Mouse (Mus musculus) MEL (cell line): Measurements from ENCODE around the gene Gzmc. TPM values are rescaled to one million over a fixed set of nuclear protein-coding genes. Genes with fewer than 3 reads are reported as not detected.

ENCODE experiments used
- DNase-seq: peaks from one replicate; pipeline ENCODE4 v3.0.0; 2011; ENCODE audit warnings: low read depth, low spot score
- H3K27ac ChIP-seq: 2 replicates; pipeline ENCODE4 v1.5.1; 2012; ENCODE audit warnings: low read depth, mild to moderate bottlenecking, control low read depth, low read length, moderate library complexity; ENCODE audit not compliant: control insufficient read depth
- H3K27me3 ChIP-seq, 2 experiments: fragments of 150-350 bp in 1 of 2; sonication (generic) in 1 of 2; 2 replicates each; pipeline ENCODE4 v1.6.1; 2012; ENCODE audit warnings: low read length in 2 of 2, mild to moderate bottlenecking in 2 of 2, improper control_type of control experiment in 1 of 2, moderate library complexity in 1 of 2; ENCODE audit not compliant: insufficient read depth in 2 of 2, control insufficient read depth in 1 of 2
- H3K36me3 ChIP-seq, 2 experiments: 2 replicates each; pipeline ENCODE4 v1.6.1; 2012 to 2014; ENCODE audit warnings: low read length in 2 of 2, improper control_type of control experiment in 1 of 2, inconsistent platforms in 1 of 2, mild to moderate bottlenecking in 1 of 2; ENCODE audit not compliant: insufficient read depth in 2 of 2, control insufficient read depth in 1 of 2
- H3K4me1 ChIP-seq, 2 experiments: fragments of 150-350 bp in 1 of 2; sonication (generic) in 1 of 2; 2 replicates each; pipeline ENCODE4 v1.6.1; 2012; ENCODE audit warnings: low read length in 2 of 2, improper control_type of control experiment in 1 of 2, mild to moderate bottlenecking in 1 of 2; ENCODE audit not compliant: insufficient read depth in 2 of 2, control insufficient read depth in 1 of 2
- H3K4me3 ChIP-seq, 2 experiments: fragments of 150-350 bp in 1 of 2; sonication (generic) in 1 of 2; 2 replicates each; pipeline ENCODE4 v1.5.1; 2012; ENCODE audit warnings: low read depth in 2 of 2, low read length in 2 of 2, mild to moderate bottlenecking in 2 of 2, moderate library complexity in 2 of 2, control low read depth in 1 of 2, improper control_type of control experiment in 1 of 2; ENCODE audit not compliant: control insufficient read depth in 1 of 2, insufficient read depth in 1 of 2
- H3K79me2 ChIP-seq: 2 replicates; pipeline ENCODE4 v1.6.1; 2012; ENCODE audit warnings: mild to moderate bottlenecking, low read length, moderate library complexity; ENCODE audit not compliant: control insufficient read depth, poor library complexity, insufficient read depth
- H3K9ac ChIP-seq: 2 replicates; pipeline ENCODE4 v1.6.1; 2012; ENCODE audit warnings: low read depth, mild to moderate bottlenecking, control low read depth, low read length, moderate library complexity; ENCODE audit not compliant: control insufficient read depth, poor library complexity, severe bottlenecking
- H3K9me3 ChIP-seq: fragments of 150-350 bp; sonication (generic); replicated peaks from 2 replicates; pipeline ENCODE4 v1.6.1; 2012; ENCODE audit warnings: mild to moderate bottlenecking, low read length, improper control_type of control experiment, moderate library complexity; ENCODE audit not compliant: insufficient read depth
- CHD1 ChIP-seq: IDR thresholded peaks from 2 replicates; pipeline ENCODE4 v1.6.1; 2012; ENCODE audit warnings: low read depth, mild to moderate bottlenecking, inconsistent platforms, low read length, improper control_type of control experiment
- CTCF ChIP-seq, 3 experiments: IDR thresholded peaks in 2 of 3; conservative IDR thresholded peaks in 1 of 3; 2 replicates each; pipeline ENCODE4 v1.5.1; 2011 to 2012; ENCODE audit warnings: low read length in 3 of 3, low read depth in 2 of 3, mild to moderate bottlenecking in 2 of 3, improper control_type of control experiment in 1 of 3, inconsistent platforms in 1 of 3, mixed read lengths in 1 of 3, moderate library complexity in 1 of 3; ENCODE audit not compliant: control insufficient read depth in 1 of 3, insufficient read depth in 1 of 3, poor library complexity in 1 of 3, severe bottlenecking in 1 of 3
- E2F4 ChIP-seq: IDR thresholded peaks from 2 replicates; pipeline ENCODE4 v1.6.1; 2011; ENCODE audit warnings: low read depth, low read length, improper control_type of control experiment, borderline replicate concordance
- EP300 ChIP-seq, 2 experiments: IDR thresholded peaks; 2 replicates each; pipeline ENCODE4 v1.6.1; 2011; ENCODE audit warnings: improper control_type of control experiment in 2 of 2, low read length in 2 of 2, low read depth in 1 of 2, mild to moderate bottlenecking in 1 of 2
- GABPA ChIP-seq: IDR thresholded peaks from 2 replicates; pipeline ENCODE4 v1.6.1; 2012; ENCODE audit warnings: low read depth, mild to moderate bottlenecking, inconsistent platforms, low read length, improper control_type of control experiment, moderate library complexity
- GATA1 ChIP-seq: IDR thresholded peaks from 2 replicates; pipeline ENCODE4 v1.6.1; 2011; ENCODE audit warnings: low read depth, low read length, improper control_type of control experiment
- HCFC1 ChIP-seq: IDR thresholded peaks from 2 replicates; pipeline ENCODE4 v1.6.1; 2012; ENCODE audit warnings: low read depth, mild to moderate bottlenecking, inconsistent platforms, low read length, improper control_type of control experiment, moderate library complexity
- KAT2A ChIP-seq: conservative IDR thresholded peaks from 2 replicates; pipeline ENCODE4 v1.6.1; 2012; ENCODE audit warnings: low read depth, low read length, improper control_type of control experiment, inconsistent platforms
- MAFK ChIP-seq: IDR thresholded peaks from 2 replicates; pipeline ENCODE4 v1.6.1; 2011; ENCODE audit warnings: low read depth, mild to moderate bottlenecking, low read length, improper control_type of control experiment, borderline replicate concordance
- MAX ChIP-seq: IDR thresholded peaks from 2 replicates; pipeline ENCODE4 v1.6.1; 2011; ENCODE audit warnings: low read length, improper control_type of control experiment
- MAZ ChIP-seq: IDR thresholded peaks from 2 replicates; pipeline ENCODE4 v1.6.1; 2012; ENCODE audit warnings: low read depth, mild to moderate bottlenecking, inconsistent platforms, low read length, improper control_type of control experiment
- MXI1 ChIP-seq: IDR thresholded peaks from 2 replicates; pipeline ENCODE4 v1.6.1; 2011; ENCODE audit warnings: mild to moderate bottlenecking, low read depth, low read length, improper control_type of control experiment
- NELFE ChIP-seq: IDR thresholded peaks from 2 replicates; pipeline ENCODE4 v1.6.1; 2011; ENCODE audit warnings: low read depth, low read length, improper control_type of control experiment
- NRF1 ChIP-seq: IDR thresholded peaks from 2 replicates; pipeline ENCODE4 v1.6.1; 2014; ENCODE audit warnings: low read depth, mild to moderate bottlenecking, inconsistent platforms, low read length, improper control_type of control experiment, moderate library complexity; ENCODE audit not compliant: poor library complexity, insufficient read depth, severe bottlenecking
- POLR2A ChIP-seq, 2 experiments: IDR thresholded peaks; 2 replicates each; pipeline ENCODE4 v1.6.1; 2011 to 2012; ENCODE audit warnings: low read length in 2 of 2, mild to moderate bottlenecking in 2 of 2, control low read depth in 1 of 2, improper control_type of control experiment in 1 of 2, low read depth in 1 of 2, moderate library complexity in 1 of 2; ENCODE audit not compliant: control insufficient read depth in 1 of 2, insufficient read depth in 1 of 2, poor library complexity in 1 of 2
- POLR2AphosphoS5 ChIP-seq: IDR thresholded peaks from 2 replicates; pipeline ENCODE4 v1.6.1; 2012; ENCODE audit warnings: low read depth, borderline replicate concordance, mild to moderate bottlenecking, inconsistent platforms, low read length, moderate library complexity, mixed read lengths
- RAD21 ChIP-seq: IDR thresholded peaks from 2 replicates; pipeline ENCODE4 v1.6.1; 2011; ENCODE audit warnings: mild to moderate bottlenecking, low read depth, low read length, improper control_type of control experiment
- RCOR1 ChIP-seq: IDR thresholded peaks from 2 replicates; pipeline ENCODE4 v1.6.1; 2012; ENCODE audit warnings: low read depth, mild to moderate bottlenecking, inconsistent platforms, low read length, improper control_type of control experiment
- SIN3A ChIP-seq: IDR thresholded peaks from 2 replicates; pipeline ENCODE4 v1.6.1; 2012; ENCODE audit warnings: low read length, improper control_type of control experiment, inconsistent platforms
- SMC3 ChIP-seq: IDR thresholded peaks from 2 replicates; pipeline ENCODE4 v1.6.1; 2011; ENCODE audit warnings: low read depth, low read length, improper control_type of control experiment
- TAL1 ChIP-seq: IDR thresholded peaks from 2 replicates; pipeline ENCODE4 v1.6.1; 2012; ENCODE audit warnings: mild to moderate bottlenecking, inconsistent platforms, low read length, moderate library complexity, mixed read lengths
- TCF12 ChIP-seq: IDR thresholded peaks from 2 replicates; pipeline ENCODE4 v1.6.1; 2014; ENCODE audit warnings: low read depth, mild to moderate bottlenecking, inconsistent platforms, low read length, improper control_type of control experiment, moderate library complexity
- UBTF ChIP-seq: IDR thresholded peaks from 2 replicates; pipeline ENCODE4 v1.6.1; 2012; ENCODE audit warnings: low read depth, mild to moderate bottlenecking, inconsistent platforms, low read length, improper control_type of control experiment, moderate library complexity, borderline replicate concordance; ENCODE audit not compliant: insufficient read depth
- USF1 ChIP-seq: IDR thresholded peaks from 2 replicates; pipeline ENCODE4 v1.6.1; 2014; ENCODE audit warnings: low read depth, mild to moderate bottlenecking, inconsistent platforms, low read length, improper control_type of control experiment, moderate library complexity
- ZC3H11A ChIP-seq: IDR thresholded peaks from 2 replicates; pipeline ENCODE4 v1.6.1; 2012; ENCODE audit warnings: low read depth, mild to moderate bottlenecking, inconsistent platforms, low read length, improper control_type of control experiment
- polyA plus RNA-seq, 2 experiments: library from polyadenylated mRNA; stranded (reverse) in 1 of 2; unstranded in 1 of 2; fragments of >175 nt in 1 of 2; fragments of >200 nt in 1 of 2; gene quantifications; 2 replicates each; pipeline versions ENCODE4 v1.2.1 to v1.2.4; 2012; ENCODE audit warnings: low replicate concordance in 2 of 2, low read depth in 1 of 2; ENCODE audit not compliant: insufficient read length in 2 of 2, insufficient read depth in 1 of 2, missing spikeins in 1 of 2
- total RNA-seq: library from RNA; depleted of rRNA; stranded (reverse); fragments of 300-350 nt; gene quantifications from 2 replicates; pipeline ENCODE4 v1.2.3, GENCODE M21; 2012

Gene Gzmc
- total and polyA plus RNA-seq, 3 experiments: not detected

DNA sequence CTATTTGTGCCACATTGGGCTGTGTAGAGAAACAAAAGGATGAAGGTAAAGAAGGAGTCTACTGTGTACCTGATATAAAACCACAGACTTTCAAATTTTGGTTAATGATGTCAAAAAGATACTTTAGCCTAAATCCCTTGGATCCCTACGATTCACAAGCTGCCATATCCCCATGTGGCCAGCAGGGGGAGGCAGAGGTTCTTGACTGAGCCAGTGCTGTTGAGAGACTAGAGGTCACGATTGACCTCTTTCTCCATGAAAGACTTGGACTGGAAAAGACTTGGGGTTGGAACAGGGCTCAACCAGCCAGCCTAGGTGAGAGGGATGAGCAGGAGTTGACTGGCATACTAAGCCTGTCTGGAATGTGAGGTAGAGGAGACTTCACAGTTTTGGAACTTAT, 30.5 kb downstream of the Gzmc start:
- H3K27ac ChIP-seq: no peak overlapping the region
- no peak overlapping the region for H3K9ac ChIP-seq
- no peaks in the 10 kb centered on the region for H3K9me3 ChIP-seq
- no peaks in the 10 kb centered on the region for H3K36me3 ChIP-seq
- H3K4me3 ChIP-seq: no peak overlapping the region
- H3K79me2 ChIP-seq: no peaks in the 10 kb centered on the region
- peaks cover 6 to 7% of the 10 kb centered on the region in 2 experiments for H3K27me3 ChIP-seq
- peak; percentile 67 for DNase-seq
- TF ChIP-seq RAD21 (peak; percentile 68), POLR2AphosphoS5 (no peak), CTCF (IDR thresholded peaks at IDR 0.05 in 2 of 3, conservative IDR thresholded peaks at IDR 0.05 in 1 of 3; ENCODE audit: control insufficient read depth in 1 of 3, insufficient read depth in 1 of 3, low read depth in 2 of 3, low read length in 3 of 3, poor library complexity in 1 of 3, severe bottlenecking in 1 of 3) (peak; percentile 80 to 86 (median 83)), POLR2A (IDR thresholded peaks at IDR 0.05; ENCODE audit: control insufficient read depth in 1 of 2, insufficient read depth in 1 of 2, low read depth in 1 of 2, low read length in 2 of 2, poor library complexity in 1 of 2) (no peak), TAL1 (no peak), ZC3H11A (peak; percentile 60), SMC3 (peak; percentile 81)
- H3K4me1 ChIP-seq: no peaks in the 10 kb centered on the region

DNA sequence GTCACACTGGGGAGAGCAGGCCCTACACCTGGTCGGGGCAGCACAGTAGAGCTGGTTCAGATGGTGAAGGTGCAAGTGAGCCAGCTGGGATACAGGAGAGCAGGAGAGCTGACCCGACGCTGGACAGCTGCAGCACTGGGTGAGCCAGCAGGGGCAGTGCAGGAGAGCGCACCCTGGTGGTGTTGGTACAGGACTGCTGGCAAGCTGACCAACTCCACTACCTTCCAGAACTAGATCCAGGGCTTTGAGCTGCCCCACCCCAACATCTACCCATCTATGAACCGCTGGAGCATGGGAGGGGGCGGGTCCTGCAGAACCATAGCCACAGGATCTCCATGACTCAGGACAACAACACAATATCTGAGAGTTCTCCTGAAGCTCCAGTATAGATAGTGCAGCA, 47.5 kb downstream of the Gzmc start:
- Histone ChIP-seq H3K36me3 (no peaks in the 10 kb centered on the region), H3K9me3 (no peaks in the 10 kb centered on the region), H3K27ac (no peak overlapping the region), H3K27me3 (peaks cover 6 to 10% of the 10 kb centered on the region in 2 experiments), H3K79me2 (no peaks in the 10 kb centered on the region), H3K4me3 (no peak overlapping the region), H3K4me1 (no peaks in the 10 kb centered on the region), H3K9ac (no peak overlapping the region)
- TF ChIP-seq TAL1 (no peak), TCF12 (no peak), RCOR1 (no peak), USF1 (no peak), HCFC1 (no peak), KAT2A (no peak), MAFK (no peak), MAX (no peak), GATA1 (no peak)
- no peak for DNase-seq

DNA sequence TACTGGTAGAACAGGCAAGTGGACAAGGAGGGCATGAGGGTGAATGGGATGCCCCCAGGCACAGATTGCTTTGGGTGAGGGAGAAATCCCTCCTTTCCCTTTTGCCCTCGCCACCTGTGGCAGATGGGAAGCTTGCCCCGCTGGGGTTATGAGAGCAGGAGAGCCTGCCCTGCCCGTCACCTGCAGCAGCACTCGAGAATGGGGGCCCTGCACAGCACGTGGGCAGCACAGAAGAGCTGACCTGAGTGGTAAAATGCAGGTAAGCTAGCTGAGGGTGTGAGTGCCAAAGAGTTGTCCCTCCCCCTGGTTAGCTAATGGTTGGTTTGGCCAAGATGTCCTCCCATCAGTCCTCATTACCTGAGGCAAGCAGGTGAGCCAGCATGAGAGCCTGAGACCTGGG, 47.9 kb downstream of the Gzmc start:
- TF ChIP-seq EP300 (IDR thresholded peaks at IDR 0.05; ENCODE audit: low read depth in 1 of 2, low read length in 2 of 2) (no peak), TCF12 (no peak), CHD1 (no peak), MAX (no peak), MXI1 (no peak), KAT2A (no peak), SIN3A (no peak), MAZ (no peak), GABPA (no peak), TAL1 (no peak), ZC3H11A (no peak), POLR2A (IDR thresholded peaks at IDR 0.05; ENCODE audit: control insufficient read depth in 1 of 2, insufficient read depth in 1 of 2, low read depth in 1 of 2, low read length in 2 of 2, poor library complexity in 1 of 2) (no peak), NRF1 (no peak), E2F4 (no peak), GATA1 (no peak), NELFE (no peak), UBTF (no peak), HCFC1 (no peak)
- no peak overlapping the region for H3K27ac ChIP-seq
- peaks cover 6 to 10% of the 10 kb centered on the region in 2 experiments for H3K27me3 ChIP-seq
- no peaks in the 10 kb centered on the region for H3K4me1 ChIP-seq
- H3K4me3 ChIP-seq: no peak overlapping the region
- H3K9me3 ChIP-seq: no peaks in the 10 kb centered on the region
- DNase-seq: no peak
- no peak overlapping the region for H3K9ac ChIP-seq
- no peaks in the 10 kb centered on the region for H3K79me2 ChIP-seq
- H3K36me3 ChIP-seq: no peaks in the 10 kb centered on the region
